Mouse (Mus musculus) heart, embryonic 14.5 days (tissue): Measurements from ENCODE around the gene Foxn2. TPM values are rescaled to one million over a fixed set of nuclear protein-coding genes. Genes with fewer than 3 reads are reported as not detected.

Experiments
- ATAC-seq: fragments of 200-750 bp; cut with Nextera tagmentation; 2 replicates; pipeline ENCODE4 v1.8.0; 2017; ENCODE audit warnings: low read depth, moderate TSS enrichment; ENCODE audit not compliant: insufficient number of reproducible peaks, insufficient read depth, low FRiP score
- H3K27ac ChIP-seq, 2 experiments: fragments of 200-500 bp in 1 of 2; fragments of 300-500 bp in 1 of 2; sonication (generic) in 1 of 2; replicated peaks in 1 of 2; 2 replicates each; pipeline ENCODE4 v1.5.1; 2012 to 2014; ENCODE audit warnings: low read depth in 2 of 2, low read length in 2 of 2, control low read depth in 1 of 2, mild to moderate bottlenecking in 1 of 2, mixed read lengths in 1 of 2; ENCODE audit not compliant: control insufficient read depth in 1 of 2, insufficient read depth in 1 of 2
- H3K27me3 ChIP-seq: fragments of 300-500 bp; sonication (generic); 2 replicates; pipeline ENCODE4 v1.6.1; 2014; ENCODE audit warnings: mild to moderate bottlenecking, low read length, control low read depth; ENCODE audit not compliant: control insufficient read depth, insufficient read depth
- H3K36me3 ChIP-seq: fragments of 300-500 bp; sonication (generic); 2 replicates; pipeline ENCODE4 v1.6.1; 2014; ENCODE audit warnings: mild to moderate bottlenecking, control low read depth, low read length, mixed read lengths; ENCODE audit not compliant: control insufficient read depth, insufficient read depth
- H3K4me1 ChIP-seq, 2 experiments: fragments of 200-500 bp in 1 of 2; fragments of 300-500 bp in 1 of 2; sonication (generic) in 1 of 2; 2 replicates each; pipeline ENCODE4 v1.6.1; 2012 to 2014; ENCODE audit warnings: low read length in 2 of 2, control low read depth in 1 of 2, mixed read lengths in 1 of 2; ENCODE audit not compliant: control insufficient read depth in 2 of 2, insufficient read depth in 2 of 2
- H3K4me2 ChIP-seq: fragments of 300-500 bp; sonication (generic); 2 replicates; pipeline ENCODE4 v1.6.1; 2014; ENCODE audit warnings: mild to moderate bottlenecking, low read length
- H3K4me3 ChIP-seq, 2 experiments: fragments of 200-500 bp in 1 of 2; fragments of 300-500 bp in 1 of 2; sonication (generic) in 1 of 2; 2 replicates each; pipeline ENCODE4 v1.5.1; 2012 to 2014; ENCODE audit warnings: low read length in 2 of 2, mild to moderate bottlenecking in 2 of 2, control low read depth in 1 of 2, low read depth in 1 of 2, moderate library complexity in 1 of 2; ENCODE audit not compliant: control insufficient read depth in 1 of 2, insufficient read depth in 1 of 2
- H3K9ac ChIP-seq: fragments of 300-500 bp; sonication (generic); 2 replicates; pipeline ENCODE4 v1.6.1; 2014; ENCODE audit warnings: mild to moderate bottlenecking, low read length
- H3K9me3 ChIP-seq: fragments of 300-500 bp; sonication (generic); 2 replicates; pipeline ENCODE4 v1.6.1; 2016; ENCODE audit warnings: low read length, control low read depth; ENCODE audit not compliant: control insufficient read depth
- WGBS: fragments of 180-500 bp; shearing (Covaris S2); extraction: QIAGEN DNeasy Blood & Tissue Kit; methylation state at CpG from one replicate; pipeline ENCODE4 v1.1.7; 2014; 5-methylcytosine and 5-hydroxymethylcytosine counted together
- polyA plus RNA-seq: library from polyadenylated mRNA; unstranded; fragments of >200 nt; fragmentation: Nextera tagmentation; extraction: Ambion mirVana; gene quantifications from 2 replicates; pipeline ENCODE4 v1.2.1, GENCODE M21; 2014

The Foxn2 gene
- polyA plus RNA-seq, 1 experiment from 2014 or later: 7.3 TPM

- Histone ChIP-seq H3K9me3 (no peaks in the 10 kb centered on the region), H3K27ac (no peak overlapping the region), H3K27me3 (peaks cover 5% of the 10 kb centered on the region; the same call in 1 of the 2 replicates), H3K36me3 (no peaks in the 10 kb centered on the region), H3K9ac (no peak overlapping the region), H3K4me2 (peak overlapping the region; percentile 62), H3K4me1 (no peaks in the 10 kb centered on the region), H3K4me3 (peak overlapping the region in 1 of 2 experiments; percentile 22; a peak in 1 of 4 replicates)
- no peak for ATAC-seq
- 23% methylated on average over 6 of the region's 6 CpGs for WGBS
Observed at GRCm38 (mm10) chr17:88404471-88404870, 36.0 kb upstream of the Foxn2 start.

GRCm38 (mm10) chr17:88405076-88405475 is 35.4 kb upstream of the Foxn2 start:
- no peak for ATAC-seq
- no peak overlapping the region for H3K9ac ChIP-seq
- H3K4me3 ChIP-seq: peak overlapping the region; percentile 15 to 22; a peak in 3 of 4 replicates
- H3K4me2 ChIP-seq: peak overlapping the region; percentile 62
- no peaks in the 10 kb centered on the region for H3K9me3 ChIP-seq
- H3K27ac ChIP-seq: no peak overlapping the region
- H3K4me1 ChIP-seq: no peaks in the 10 kb centered on the region
- H3K36me3 ChIP-seq: no peaks in the 10 kb centered on the region
- H3K27me3 ChIP-seq: peaks cover 5% of the 10 kb centered on the region; the same call in 1 of the 2 replicates
- WGBS: 25% methylated on average over 19 of the region's 19 CpGs

GRCm38 (mm10) chr17:88409706-88410105 is 30.8 kb upstream of the Foxn2 start:
- Histone ChIP-seq H3K27me3 (no peaks in the 10 kb centered on the region), H3K4me1 (peaks cover 2 to 8% of the 10 kb centered on the region in 2 experiments; a peak in 1 of 4 replicates)
- 82% methylated on average over 3 of the region's 3 CpGs for WGBS

GRCm38 (mm10) chr17:88413155-88413836 is 27.2 kb upstream of the Foxn2 start:
- Histone ChIP-seq H3K27ac (no peak overlapping the region), H3K9me3 (no peaks in the 10 kb centered on the region), H3K4me2 (no peak overlapping the region), H3K27me3 (no peaks in the 10 kb centered on the region), H3K4me1 (peaks cover 2 to 8% of the 10 kb centered on the region in 2 experiments; a peak in 1 of 4 replicates), H3K36me3 (no peaks in the 10 kb centered on the region), H3K4me3 (no peak overlapping the region), H3K9ac (no peak overlapping the region)
- ATAC-seq: no peak
- 81% methylated on average over 1 of the region's 1 CpGs for WGBS

More at GRCm38 (mm10) chr17:88409706-88410105, 30.8 kb upstream of the Foxn2 start:
- Histone ChIP-seq H3K9me3 (no peaks in the 10 kb centered on the region), H3K4me3 (no peak overlapping the region), H3K9ac (no peak overlapping the region), H3K27ac (no peak overlapping the region), H3K36me3 (no peaks in the 10 kb centered on the region), H3K4me2 (no peak overlapping the region)
- ATAC-seq: no peak

- Histone ChIP-seq H3K9ac (no peak overlapping the region), H3K9me3 (no peaks in the 10 kb centered on the region), H3K36me3 (no peaks in the 10 kb centered on the region), H3K27me3 (no peaks in the 10 kb centered on the region), H3K4me1 (no peaks in the 10 kb centered on the region), H3K4me2 (no peak overlapping the region), H3K4me3 (no peak overlapping the region), H3K27ac (no peak overlapping the region)
- ATAC-seq: no peak
- WGBS: 87% methylated on average over 4 of the region's 4 CpGs
Observed at GRCm38 (mm10) chr17:88420426-88420825, 20.1 kb upstream of the Foxn2 start.

GRCm38 (mm10) chr17:88421246-88421645 is 19.3 kb upstream of the Foxn2 start:
- no peak overlapping the region for H3K4me3 ChIP-seq
- ATAC-seq: no peak
- no peak overlapping the region for H3K9ac ChIP-seq
- H3K27ac ChIP-seq: no peak overlapping the region
- no peaks in the 10 kb centered on the region for H3K27me3 ChIP-seq
- H3K9me3 ChIP-seq: no peaks in the 10 kb centered on the region
- no peaks in the 10 kb centered on the region for H3K4me1 ChIP-seq
- 63% methylated on average over 6 of the region's 6 CpGs for WGBS
- H3K4me2 ChIP-seq: no peak overlapping the region
- no peaks in the 10 kb centered on the region for H3K36me3 ChIP-seq

- no peak overlapping the region for H3K9ac ChIP-seq
- 64% methylated on average over 2 of the region's 2 CpGs for WGBS
- no peaks in the 10 kb centered on the region for H3K4me1 ChIP-seq
- no peaks in the 10 kb centered on the region for H3K36me3 ChIP-seq
- ATAC-seq: no peak
- no peak overlapping the region for H3K4me3 ChIP-seq
- no peaks in the 10 kb centered on the region for H3K27me3 ChIP-seq
- H3K4me2 ChIP-seq: no peak overlapping the region
- no peak overlapping the region for H3K27ac ChIP-seq
- no peaks in the 10 kb centered on the region for H3K9me3 ChIP-seq
Observed at GRCm38 (mm10) chr17:88430719-88431118, 9.8 kb upstream of the Foxn2 start.

GRCm38 (mm10) chr17:88431486-88431885 is 9.0 kb upstream of the Foxn2 start:
- no peak overlapping the region for H3K4me3 ChIP-seq
- H3K9me3 ChIP-seq: no peaks in the 10 kb centered on the region
- no peaks in the 10 kb centered on the region for H3K27me3 ChIP-seq
- no peak overlapping the region for H3K9ac ChIP-seq
- no peak overlapping the region for H3K4me2 ChIP-seq
- H3K36me3 ChIP-seq: no peaks in the 10 kb centered on the region
- ATAC-seq: no peak
- 73% methylated on average over 12 of the region's 12 CpGs for WGBS
- no peak overlapping the region for H3K27ac ChIP-seq
- H3K4me1 ChIP-seq: no peaks in the 10 kb centered on the region
